Mouse (Mus musculus): ENCODE data around the gene Olfr643.

Gene Olfr643

DNA sequence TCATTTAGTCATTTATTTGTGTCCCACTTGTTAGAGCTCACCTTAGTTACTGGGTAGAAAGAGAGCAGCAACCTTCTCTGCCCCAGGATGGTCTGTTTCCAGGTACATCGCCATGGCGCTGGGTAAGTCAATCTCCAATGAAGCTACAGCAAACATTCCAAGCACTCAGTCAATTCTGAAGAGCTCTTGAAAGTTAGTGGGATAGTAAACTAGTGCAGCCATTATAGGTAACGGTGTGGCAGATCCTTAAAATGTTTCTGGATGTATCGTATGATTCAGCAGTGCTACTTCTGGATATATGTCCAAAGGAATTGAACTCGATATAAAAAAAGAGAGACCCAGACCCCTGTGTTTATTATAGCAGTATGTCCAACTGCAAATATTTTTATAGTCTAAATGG is at the start of gene Olfr643:
Olfr643 (minus strand) TSS at position 101 of the 400 bp plus-strand sequence.
- DNase-seq (ENCODE audit: low spot score) = no peak

DNA sequence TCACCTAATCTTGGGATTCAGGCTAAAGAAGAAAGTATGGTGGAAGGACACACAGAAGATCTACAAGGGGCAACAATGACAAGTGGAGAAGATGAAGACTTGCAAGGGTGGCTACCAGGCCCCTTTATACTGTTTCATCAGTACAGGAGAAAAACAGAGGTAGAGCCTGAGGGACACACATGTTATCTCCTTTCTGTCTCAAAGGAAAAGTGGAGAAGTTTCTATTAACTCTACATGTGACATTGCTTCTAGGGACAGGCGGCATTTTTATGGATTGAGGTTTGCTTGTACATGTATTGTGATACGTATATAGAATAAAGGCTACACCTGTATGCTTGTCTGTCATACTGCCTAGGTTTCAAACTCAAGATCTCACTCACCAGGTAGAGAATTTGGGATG is 46.1 kb upstream of the Olfr643 start, which contains the start of gene Olfr648:
Olfr648 (minus strand) TSS at position 101 of the 400 bp plus-strand sequence.
- DNase-seq (ENCODE audit: low spot score) = no peak

DNA sequence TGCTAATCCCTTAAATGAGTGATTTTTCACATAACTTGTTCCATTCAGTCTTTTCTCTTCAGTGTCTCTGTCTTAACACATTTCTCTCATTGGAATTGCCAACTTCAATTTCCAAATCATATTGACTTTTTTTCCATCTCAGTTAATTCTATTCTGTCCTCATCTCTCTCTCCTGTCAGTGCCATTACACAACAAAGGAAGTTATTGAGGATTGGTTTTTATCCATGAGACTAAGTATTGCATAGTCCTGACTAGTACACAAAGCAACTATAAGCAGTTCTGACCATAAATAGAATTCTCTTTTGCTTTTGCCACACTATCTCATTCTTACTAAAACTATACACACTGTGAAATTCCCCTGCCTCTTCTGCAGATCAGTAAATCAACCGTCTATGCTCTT is 41.9 kb upstream of the Olfr643 start:
- no peak for DNase-seq (ENCODE audit: low spot score)

DNA sequence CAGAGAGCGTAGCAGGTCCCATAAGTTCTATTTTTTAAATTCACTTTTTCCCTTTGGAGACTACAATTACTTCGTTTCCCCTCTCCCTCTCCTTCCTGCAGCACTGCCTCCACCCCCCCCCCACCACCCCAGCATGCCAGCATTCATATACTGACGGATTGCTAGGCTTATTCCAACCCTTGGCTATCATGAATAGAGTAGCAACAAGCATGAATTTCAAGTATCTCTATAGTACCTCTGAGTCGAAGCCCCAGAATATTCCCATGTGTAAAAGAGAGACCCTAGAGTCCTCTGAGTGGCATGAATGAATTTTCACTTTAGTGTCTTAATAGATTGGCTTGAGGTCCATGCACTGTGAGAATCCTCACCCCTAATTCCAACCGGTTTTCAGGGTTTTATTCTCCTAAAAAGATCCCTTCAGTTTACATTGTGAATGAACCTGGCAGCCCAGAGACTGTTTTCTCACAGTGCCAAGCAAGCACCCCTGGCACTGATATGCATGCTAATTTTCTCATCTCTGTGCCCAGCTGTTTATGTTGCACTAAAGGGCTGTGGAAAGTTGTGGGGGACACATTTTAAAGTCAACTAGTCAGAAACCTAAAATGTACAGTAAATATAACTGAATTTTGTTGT is 41.3 kb upstream of the Olfr643 start:
- no peak for DNase-seq (ENCODE audit: low spot score)

DNA sequence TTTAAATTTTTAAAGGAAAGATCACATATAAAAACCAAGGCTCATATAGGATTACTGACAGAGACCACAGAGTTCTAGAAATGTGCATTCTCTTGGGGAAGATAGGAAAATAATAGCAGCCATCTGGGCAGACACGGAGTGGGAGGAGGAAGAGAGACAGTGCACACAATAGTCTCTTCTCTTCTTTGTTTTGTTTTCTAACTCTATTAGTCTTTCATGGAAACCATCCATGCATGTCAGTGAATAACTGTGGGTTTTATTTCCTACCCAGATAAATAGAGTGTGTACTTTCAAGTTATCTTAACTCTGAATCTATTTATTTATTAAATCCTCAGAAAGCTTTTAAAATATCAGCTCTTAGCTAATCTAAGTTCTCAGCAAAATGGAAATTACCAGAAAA is 37.9 kb upstream of the Olfr643 start:
- no peak for DNase-seq (ENCODE audit: low spot score)

DNA sequence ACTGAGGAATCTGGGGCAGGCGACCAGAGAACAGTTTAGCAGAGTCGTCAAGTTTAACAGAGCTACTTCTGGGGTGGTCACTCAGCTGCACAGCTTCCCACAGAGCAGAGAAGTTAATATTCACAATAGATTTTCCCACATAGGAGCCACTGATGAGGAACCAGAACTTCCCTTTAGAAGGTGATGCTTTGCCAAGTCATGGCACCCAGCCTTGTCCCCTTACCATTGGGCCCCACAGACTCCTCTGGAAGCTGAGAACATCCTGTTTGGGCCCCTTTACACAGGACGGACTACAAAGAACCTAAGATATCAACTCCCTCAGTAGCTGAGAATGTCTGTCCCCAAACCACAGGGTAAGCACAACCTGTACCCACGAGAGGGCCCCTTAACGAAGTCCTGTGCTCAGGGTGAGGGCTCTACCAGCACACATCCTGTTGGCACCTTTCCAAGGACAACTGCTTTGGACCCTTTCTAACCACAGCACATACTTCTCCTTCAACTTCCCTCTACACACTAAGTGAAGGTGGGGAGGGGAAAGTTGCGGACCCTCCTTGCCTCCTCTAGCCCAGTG is 32.5 kb upstream of the Olfr643 start:
- no peak for DNase-seq (ENCODE audit: low spot score)

DNA sequence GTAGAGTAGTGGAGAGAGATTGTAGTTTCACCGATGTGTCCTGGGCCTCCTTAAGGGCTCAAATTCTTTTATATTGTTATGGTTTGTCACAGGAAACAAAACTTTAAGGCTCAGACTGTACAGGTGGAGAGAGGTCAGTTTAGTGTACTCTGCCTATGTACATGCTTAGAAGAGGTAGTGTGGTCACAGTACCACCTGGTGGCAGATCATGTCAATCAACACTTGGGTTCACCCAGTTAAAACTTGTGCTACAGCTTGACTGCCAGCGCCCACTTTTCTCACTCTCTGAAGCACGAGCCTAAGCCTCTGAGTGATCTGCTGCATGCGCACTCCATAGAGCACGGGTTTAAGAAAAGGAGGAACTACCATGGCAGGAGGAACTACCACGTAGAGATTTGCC is 29.9 kb upstream of the Olfr643 start:
- no peak for DNase-seq (ENCODE audit: low spot score)

DNA sequence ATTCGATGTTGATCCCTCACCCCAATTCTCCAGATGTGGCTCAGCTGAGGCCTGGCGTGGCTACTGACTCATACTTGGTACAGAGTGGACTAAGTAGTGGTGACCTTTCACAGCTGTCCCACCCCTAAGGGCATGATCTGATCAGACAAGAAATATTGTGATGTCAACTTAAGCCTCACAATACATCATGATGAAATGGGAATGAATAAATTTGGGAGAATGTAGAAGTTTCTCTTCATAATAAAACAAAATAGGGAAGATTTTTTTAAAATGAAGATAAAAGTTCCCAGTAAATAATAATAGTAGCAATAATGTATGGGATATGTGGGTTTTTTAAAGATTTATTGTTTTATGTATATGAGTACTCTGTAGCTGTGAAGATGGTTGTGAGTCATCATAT is 13.3 kb upstream of the Olfr643 start, which contains the start of gene Ubqlnl:
Ubqlnl (minus strand) TSS at position 101 of the 400 bp plus-strand sequence.
- no peak for DNase-seq (ENCODE audit: low spot score)

DNA sequence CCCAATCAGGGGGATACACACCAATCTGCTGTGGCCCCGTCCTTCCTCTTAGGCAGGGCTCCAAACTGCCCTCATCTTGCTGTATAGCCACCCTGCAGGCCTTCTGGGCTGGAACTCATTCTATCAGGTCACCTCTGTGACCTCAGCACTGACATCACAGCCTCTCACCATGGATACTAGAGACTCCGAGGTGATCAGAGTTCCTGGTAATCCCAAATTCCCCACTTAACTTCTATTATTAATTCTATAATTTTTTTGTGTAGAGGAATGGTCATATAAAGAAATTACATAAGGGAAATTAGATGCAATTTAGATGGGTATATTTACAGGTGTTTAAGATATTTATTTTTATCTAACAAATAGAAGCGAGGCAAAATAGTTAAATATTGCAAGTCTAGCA is 6.0 kb upstream of the Olfr643 start, which contains the start of gene Ubqln3:
Ubqln3 (minus strand) TSS at position 101 of the 400 bp plus-strand sequence.
- no peak for DNase-seq (ENCODE audit: low spot score)

DNA sequence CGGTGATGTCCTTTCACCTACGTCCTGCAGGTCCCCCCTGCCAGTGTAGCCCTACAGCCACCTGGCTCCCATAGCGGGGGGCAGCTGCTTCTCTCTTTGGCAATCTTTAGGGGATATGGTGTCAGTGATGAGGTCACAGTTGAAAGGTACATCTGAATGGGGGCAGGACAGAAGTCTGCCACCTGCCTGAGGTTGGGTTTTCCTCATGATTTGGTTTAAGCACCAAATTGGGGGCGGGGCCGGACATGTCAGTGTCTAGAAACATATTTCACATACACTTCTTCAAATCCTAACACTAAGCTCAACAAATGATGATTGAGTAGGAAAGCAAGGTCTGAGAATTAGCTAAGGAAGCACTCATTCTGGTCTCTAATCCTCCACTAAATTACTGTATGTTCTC is 7.5 kb downstream of the Olfr643 start, which contains the start of gene Ubqln5:
Ubqln5 (minus strand) TSS at position 101 of the 400 bp plus-strand sequence.
- DNase-seq (ENCODE audit: low spot score) = no peak

DNA sequence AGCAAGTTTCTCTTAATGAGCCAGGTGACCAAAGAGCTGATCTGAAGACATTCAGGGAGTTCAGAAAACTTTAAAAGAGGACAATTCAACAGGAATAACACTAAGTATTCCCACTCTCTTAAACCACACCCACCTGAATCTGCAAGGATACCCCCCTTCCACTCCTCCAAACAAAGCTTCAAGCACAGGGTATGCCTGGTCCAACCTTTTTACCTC is 32.5 kb downstream of the Olfr643 start, which contains the start of gene Olfr646:
Olfr646 (plus strand) TSS at position 117 of the 216 bp plus-strand sequence.
- DNase-seq (ENCODE audit: low spot score) = no peak

DNA sequence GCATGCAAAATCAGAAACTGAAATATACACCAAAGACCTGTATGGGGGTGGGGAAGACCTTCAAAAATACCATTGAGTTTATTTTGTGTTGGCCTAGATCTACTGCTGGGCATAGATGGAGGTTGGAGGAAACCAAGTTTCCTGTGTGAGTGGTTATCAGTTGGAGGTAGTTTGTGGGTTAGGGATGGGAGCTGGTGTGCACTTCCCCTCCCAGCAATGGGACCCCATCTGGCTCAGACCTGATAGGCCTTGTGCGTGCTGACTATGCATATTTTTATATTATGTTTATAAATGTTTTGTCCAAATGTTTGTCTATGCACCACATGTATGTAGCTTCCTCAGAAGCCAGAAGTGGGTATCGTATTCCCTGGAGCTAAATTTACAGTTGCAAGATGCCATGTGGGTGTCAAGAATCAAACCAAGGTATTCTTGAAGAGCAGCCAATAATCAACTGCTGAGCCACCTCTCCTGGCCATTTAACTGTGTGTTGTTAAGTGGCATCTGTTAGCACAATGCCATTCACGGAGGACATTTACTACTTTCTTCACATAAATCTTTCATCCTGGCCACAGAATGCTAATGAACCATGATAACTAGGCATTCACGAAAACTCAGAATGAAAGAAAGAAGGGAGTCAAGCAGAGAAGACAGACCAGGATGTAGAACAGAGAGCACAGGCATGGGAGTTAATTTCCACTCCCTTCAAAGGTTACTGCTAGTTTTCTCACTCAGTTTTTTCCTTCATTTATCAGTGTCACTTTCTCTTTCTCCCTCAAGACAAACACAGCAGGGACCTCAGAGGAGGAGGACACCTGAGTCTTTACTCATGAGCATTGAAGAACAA is 33.1 kb downstream of the Olfr643 start:
- DNase-seq (ENCODE audit: low spot score) = no peak

DNA sequence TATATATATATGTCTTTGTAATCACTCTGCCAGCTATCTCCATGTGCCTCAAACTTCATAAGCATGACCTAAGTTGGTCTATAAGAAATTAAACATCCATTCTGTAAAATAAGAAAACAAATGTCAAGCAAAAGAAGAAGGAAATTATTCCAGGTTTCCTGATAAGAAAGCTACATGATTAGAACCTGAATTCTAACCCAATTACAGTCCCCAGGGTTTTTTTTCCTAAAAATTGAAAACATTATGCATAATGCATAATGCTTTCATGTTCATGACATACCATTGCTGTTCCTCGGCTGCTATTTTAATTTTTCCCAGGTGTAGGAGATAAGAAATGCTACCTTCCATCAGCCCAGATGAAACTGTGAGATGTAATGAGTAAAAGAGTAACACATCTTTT is 51.8 kb downstream of the Olfr643 start, which contains the start of gene Olfr645:
Olfr645 (minus strand) TSS at position 101 of the 400 bp plus-strand sequence.
- no peak for DNase-seq (ENCODE audit: low spot score)

DNA sequence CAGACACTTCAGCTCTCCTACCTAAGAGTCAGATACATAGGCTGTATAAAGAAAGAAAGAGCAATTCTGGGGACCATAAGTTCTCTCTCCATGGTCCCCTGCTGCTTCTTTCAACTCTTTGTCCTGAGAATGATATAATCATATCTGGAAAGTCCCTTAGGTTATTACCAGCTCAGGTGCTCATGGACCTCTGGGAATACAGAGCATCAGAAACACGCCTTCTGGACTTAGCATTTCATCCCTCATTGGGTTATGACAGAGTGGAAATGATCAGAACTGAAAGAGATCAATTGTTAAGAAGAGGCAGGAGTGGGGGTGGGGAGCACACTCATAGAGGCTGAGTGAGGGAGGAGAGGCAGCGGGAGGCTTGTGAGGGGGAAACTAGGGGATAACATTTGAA is 65.4 kb downstream of the Olfr643 start, which contains the start of gene Olfr644:
Olfr644 (minus strand) TSS at position 101 of the 400 bp plus-strand sequence.
- no peak for DNase-seq (ENCODE audit: low spot score)

DNA sequence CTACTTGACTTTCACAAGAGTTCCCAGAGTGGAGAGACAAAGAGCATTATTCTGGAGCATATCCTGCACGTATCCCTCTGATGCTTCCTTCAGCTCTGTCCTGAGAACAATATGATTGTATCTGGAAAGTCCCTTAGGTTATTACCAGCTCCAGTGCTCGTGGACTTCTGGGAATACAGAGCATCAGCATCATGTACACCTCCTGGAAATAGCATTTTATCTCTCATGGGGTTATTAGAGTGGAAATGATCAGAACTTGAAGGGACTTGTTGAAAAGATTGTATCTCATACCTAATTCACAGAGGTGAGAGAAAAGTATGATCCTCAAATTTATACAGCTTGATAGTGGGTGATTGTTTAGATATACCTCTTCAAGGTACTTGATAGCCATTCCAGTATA is 75.9 kb downstream of the Olfr643 start, which contains the start of gene 4930516K23Rik:
4930516K23Rik (minus strand) TSS at position 101 of the 400 bp plus-strand sequence.
- no peak for DNase-seq (ENCODE audit: low spot score)

DNA sequence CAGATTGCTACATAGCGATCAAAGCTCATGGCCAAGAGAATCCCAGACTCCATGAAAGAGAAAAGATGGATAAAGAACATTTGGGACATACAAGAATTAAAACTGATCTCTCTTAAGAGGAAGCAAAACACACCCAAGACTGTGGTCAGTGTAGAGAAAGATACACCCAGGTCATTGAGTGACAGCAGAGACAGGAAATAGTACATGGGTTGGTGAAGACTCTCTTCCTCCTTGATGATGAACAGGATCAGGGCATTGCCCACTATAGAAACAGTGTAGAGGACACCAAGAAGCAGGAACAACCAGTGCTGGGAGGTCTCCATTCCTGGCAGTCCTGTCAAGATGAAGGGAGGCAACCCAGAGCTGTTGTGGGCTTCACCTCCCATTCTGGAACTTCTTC is 78.0 kb downstream of the Olfr643 start:
- no peak for DNase-seq (ENCODE audit: low spot score)

DNA sequence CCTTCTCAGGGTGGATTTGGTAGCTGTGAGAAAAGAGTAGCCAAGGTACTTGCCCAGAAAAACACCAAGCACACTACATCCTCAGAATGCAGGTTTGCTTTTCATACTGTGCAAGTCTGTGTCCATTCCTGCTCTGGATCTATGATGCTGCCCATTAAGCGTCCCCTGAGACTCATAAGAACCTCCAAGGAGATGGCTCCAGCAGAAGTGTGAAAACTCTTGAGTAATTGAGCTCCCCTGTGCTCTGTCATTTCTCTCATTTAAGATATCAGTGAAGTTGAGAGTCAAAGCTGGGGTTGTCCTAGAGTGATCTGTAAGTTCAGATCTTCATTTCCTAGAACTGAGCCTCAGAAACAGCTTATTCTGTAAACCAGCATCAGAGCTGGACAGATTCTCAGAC is 84.6 kb downstream of the Olfr643 start, which contains the start of gene Olfr642:
Olfr642 (minus strand) TSS at position 101 of the 400 bp plus-strand sequence.
- no peak for DNase-seq (ENCODE audit: low spot score)

DNA sequence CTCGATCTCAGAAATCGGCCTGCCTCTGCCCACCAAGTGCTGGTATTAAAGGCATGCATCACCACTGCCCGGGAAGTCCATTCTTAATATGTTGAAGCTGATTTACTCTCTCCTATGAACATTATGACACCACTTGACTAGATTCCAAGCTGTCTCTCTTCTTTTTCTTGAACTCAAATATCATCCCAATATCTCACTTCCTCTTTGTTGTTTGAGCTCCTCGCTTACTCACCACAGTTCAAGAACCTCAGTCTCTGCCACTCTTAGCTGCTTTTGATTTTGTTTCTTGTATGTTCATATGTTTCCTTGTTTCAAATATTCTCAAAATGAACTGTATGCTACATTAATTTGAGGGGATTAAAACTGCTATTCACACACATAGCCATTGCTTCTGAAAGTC is 86.5 kb downstream of the Olfr643 start:
- no peak for DNase-seq (ENCODE audit: low spot score)

DNA sequence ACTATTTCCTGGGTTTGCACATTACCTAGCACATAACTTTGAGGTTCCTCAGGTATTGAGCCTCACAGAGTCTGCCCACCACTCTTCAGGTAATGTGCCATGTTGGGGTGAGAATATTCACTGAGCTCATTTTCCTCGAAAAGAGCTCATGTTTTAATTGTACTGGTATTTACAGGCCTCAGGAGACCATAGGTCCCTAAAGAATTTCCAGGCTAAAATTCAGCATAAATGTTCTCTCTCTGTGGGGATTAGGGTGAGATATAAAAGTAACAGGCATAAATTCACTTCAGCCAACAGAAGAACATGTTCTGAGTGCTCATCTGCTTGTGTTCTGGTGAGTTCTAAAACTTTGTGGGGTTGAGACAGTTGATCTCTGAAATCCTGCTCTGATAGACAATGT is 102.1 kb downstream of the Olfr643 start, which contains the start of gene Olfr641:
Olfr641 (plus strand) TSS at position 301 of the 400 bp plus-strand sequence.
- DNase-seq (ENCODE audit: low spot score) = no peak

DNA sequence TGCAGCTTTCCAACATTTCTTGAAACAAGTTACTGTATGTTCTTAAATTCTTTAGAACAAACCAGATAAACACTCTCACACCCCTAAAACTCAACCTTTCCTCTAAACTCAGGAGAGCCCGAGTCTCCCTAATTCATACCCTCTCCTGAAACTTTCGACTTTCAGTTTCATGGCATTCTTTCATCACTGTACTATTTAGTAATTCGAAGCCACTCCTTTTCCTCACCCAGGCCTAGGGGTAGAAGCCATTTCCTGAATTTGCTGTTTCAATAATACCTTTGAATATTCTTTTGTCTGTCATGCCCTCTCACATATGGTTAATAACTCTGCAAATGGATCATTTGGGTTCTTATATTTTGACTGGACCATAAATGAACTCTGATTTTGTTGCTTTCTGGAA is 110.2 kb downstream of the Olfr643 start:
- DNase-seq (ENCODE audit: low spot score) = no peak

DNA sequence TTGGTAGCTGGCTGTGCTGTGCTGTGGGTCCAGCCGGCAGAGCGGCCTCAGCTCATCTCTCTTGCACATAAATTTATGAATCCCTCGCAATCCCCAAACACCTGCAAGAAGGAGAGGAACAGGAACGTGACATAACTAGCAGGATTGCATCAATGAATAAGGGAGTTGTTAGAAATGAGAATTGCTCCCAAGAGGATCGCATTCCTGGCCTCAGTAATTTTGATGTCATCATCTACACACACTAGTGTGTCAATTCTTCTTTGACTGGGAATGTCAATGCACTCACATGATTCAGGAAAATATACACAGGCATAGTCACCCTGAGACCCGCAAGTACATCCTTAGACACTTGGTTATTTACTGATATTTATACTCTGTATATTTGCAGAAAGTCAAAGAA is 111.7 kb downstream of the Olfr643 start, which contains the start of gene Olfr640:
Olfr640 (minus strand) TSS at position 101 of the 400 bp plus-strand sequence.
- DNase-seq (ENCODE audit: low spot score) = no peak

DNA sequence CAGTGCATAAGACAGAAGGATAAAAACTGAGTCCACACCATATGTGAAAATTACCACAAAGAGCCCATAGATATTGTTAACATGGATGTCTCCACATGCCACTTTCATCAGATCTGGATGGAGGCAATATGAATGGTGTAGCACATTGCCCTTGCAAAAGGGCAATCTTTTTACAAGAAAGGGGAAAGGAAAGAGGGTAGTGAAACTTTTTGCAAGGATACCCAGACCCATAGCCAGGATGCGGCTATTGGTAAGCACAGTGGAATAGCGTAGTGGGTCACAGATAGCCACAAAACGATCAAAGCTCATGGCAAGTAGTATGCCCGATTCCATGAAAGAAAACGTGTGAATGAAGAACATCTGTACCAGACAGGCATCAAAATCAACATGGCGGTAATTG is 115.6 kb downstream of the Olfr643 start:
- no peak for DNase-seq (ENCODE audit: low spot score)

Data from urinary bladder, postnatal 25 days (tissue).